Mouse (Mus musculus) small intestine, adult 2 months (tissue): ENCODE measurements around the gene Ccr1l1.

Experiments
- CTCF ChIP-seq: fragments of 200-500 bp; IDR thresholded peaks from 2 replicates; pipeline ENCODE4 v1.5.1; 2012; ENCODE audit warnings: low read depth, mild to moderate bottlenecking, control low read depth, inconsistent platforms, low read length, moderate library complexity, mixed read lengths; ENCODE audit not compliant: insufficient replicate concordance, insufficient read length; ENCODE audit errors: extremely low read depth
- POLR2A ChIP-seq: fragments of 200-500 bp; IDR thresholded peaks from 2 replicates; pipeline ENCODE4 v1.6.1; 2012; ENCODE audit warnings: low read depth, mild to moderate bottlenecking, control low read depth, inconsistent platforms, low read length, moderate library complexity

DNA sequence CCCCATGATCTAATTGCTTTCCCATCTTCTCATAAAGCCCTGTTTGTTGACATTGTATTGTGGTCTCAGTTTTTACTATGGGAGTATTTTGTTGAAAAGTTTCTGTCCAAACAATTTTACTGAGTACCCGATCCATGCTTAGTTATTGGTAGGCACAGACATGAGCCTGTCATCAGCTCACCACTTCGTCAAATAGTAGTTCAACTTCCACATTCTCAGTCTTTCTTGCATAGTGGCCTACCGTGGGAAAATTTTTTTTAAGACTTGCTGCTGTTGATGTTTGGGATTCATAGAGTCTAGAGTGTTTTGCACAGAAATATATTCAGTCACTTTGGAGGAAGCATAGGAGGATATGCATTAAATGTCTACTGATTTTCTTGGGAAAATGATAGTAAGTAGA, 35.1 kb upstream of the Ccr1l1 start:
- TF ChIP-seq CTCF = no peak
- no peak for TF ChIP-seq POLR2A
